ENCODE assay signal across 12 mouse cellular contexts in genomic region chr4:129511413-129512096, GRCm38 (mm10). TPM values are rescaled to one million over a fixed set of nuclear protein-coding genes. Genes with fewer than 3 reads are reported as not detected.
DNase-seq lines count a peak whose midpoint lies in the region; ATAC-seq lines count a peak whose summit lies in the region.
"Had no signal": no experiment of that assay in that cellular context is flagged by ENCODE, and none has a peak within 500 bp of the region (broad histone marks: within the 10 kb centered on the region; RNA-seq: fewer than 3 reads in every experiment).

No protein-coding gene starts in this region.

- H3K4me1 ChIP-seq in intestine, embryonic 16.5 days (ENCODE audit: control insufficient read depth, insufficient read depth, low read length), result peaks cover 16% of the 10 kb centered on the region
- peaks cover 35% of the 10 kb centered on the region for H3K4me1 ChIP-seq in intestine, embryonic 15.5 days (replicated peaks)
- H3K4me1 ChIP-seq in embryonic facial prominence, embryonic 12.5 days, result peaks cover 46% of the 10 kb centered on the region
- H3K4me1 ChIP-seq in hindbrain, embryonic 16.5 days (ENCODE audit: control insufficient read depth, insufficient read depth, low read depth, low read length), result peaks cover 23% of the 10 kb centered on the region
- peaks cover 71% of the 10 kb centered on the region for H3K4me1 ChIP-seq in neural tube, embryonic 13.5 days (replicated peaks)

- no peaks in the 10 kb centered on the region for H3K36me3 ChIP-seq in intestine, embryonic 16.5 days (ENCODE audit: control insufficient read depth, insufficient read depth, low read length)
- 0 out of 2 replicates have a peak, but pooled peaks cover 1% of the 10 kb centered on the region for H3K36me3 ChIP-seq in intestine, embryonic 15.5 days
- peaks cover 16% of the 10 kb centered on the region for H3K36me3 ChIP-seq in embryonic facial prominence, embryonic 12.5 days
- peaks cover 1% of the 10 kb centered on the region; the same call in 1 of the 2 replicates for H3K36me3 ChIP-seq in hindbrain, embryonic 16.5 days (ENCODE audit: control insufficient read depth, insufficient read depth, low read length)
- peaks cover 17% of the 10 kb centered on the region for H3K36me3 ChIP-seq in neural tube, embryonic 13.5 days

- H3K9ac ChIP-seq in intestine, embryonic 16.5 days (ENCODE audit: low read depth, low read length), result no peak overlapping the region
- H3K9ac ChIP-seq in intestine, embryonic 15.5 days, result no peak overlapping the region
- 0 out of 2 replicates have a peak overlapping the region, but pooled peaks have one; percentile 29 for H3K9ac ChIP-seq in embryonic facial prominence, embryonic 12.5 days
- H3K9ac ChIP-seq in hindbrain, embryonic 16.5 days (ENCODE audit: low read depth, low read length), result peak overlapping the region; percentile 2; the same call in 1 of the 2 replicates
- H3K9ac ChIP-seq in neural tube, embryonic 13.5 days, result peak overlapping the region; percentile 38

- H3K9me3 ChIP-seq in intestine, embryonic 16.5 days (ENCODE audit: control insufficient read depth, low read length), result no peaks in the 10 kb centered on the region
- no peaks in the 10 kb centered on the region for H3K9me3 ChIP-seq in intestine, embryonic 15.5 days
- H3K9me3 ChIP-seq in embryonic facial prominence, embryonic 12.5 days, result no peaks in the 10 kb centered on the region
- no peaks in the 10 kb centered on the region for H3K9me3 ChIP-seq in hindbrain, embryonic 16.5 days (ENCODE audit: control insufficient read depth, low read length)
- H3K9me3 ChIP-seq in neural tube, embryonic 13.5 days, result no peaks in the 10 kb centered on the region

- no peak overlapping the region for H3K4me2 ChIP-seq in intestine, embryonic 16.5 days (ENCODE audit: low read depth, low read length)
- no peak overlapping the region for H3K4me2 ChIP-seq in intestine, embryonic 15.5 days (replicated peaks)
- H3K4me2 ChIP-seq in embryonic facial prominence, embryonic 12.5 days (replicated peaks), result no peak overlapping the region
- H3K4me2 ChIP-seq in hindbrain, embryonic 16.5 days (ENCODE audit: low read length), result no peak overlapping the region
- H3K4me2 ChIP-seq in neural tube, embryonic 13.5 days, result peak overlapping the region; percentile 3; the same call in 1 of the 2 replicates

- no peak overlapping the region for H3K4me3 ChIP-seq in intestine, embryonic 16.5 days (ENCODE audit: low read length)
- no peak overlapping the region for H3K4me3 ChIP-seq in intestine, embryonic 15.5 days (replicated peaks)
- no peak overlapping the region for H3K4me3 ChIP-seq in embryonic facial prominence, embryonic 12.5 days
- H3K4me3 ChIP-seq in hindbrain, embryonic 16.5 days (ENCODE audit: low read length), result no peak overlapping the region
- H3K4me3 ChIP-seq in neural tube, embryonic 13.5 days, result no peak overlapping the region
- H3K4me3 ChIP-seq: erythroblast, embryonic 14.5 days had no signal

- no peaks in the 10 kb centered on the region for H3K27me3 ChIP-seq in intestine, embryonic 16.5 days (replicated peaks; ENCODE audit: control insufficient read depth, insufficient read depth, low read length)
- no peaks in the 10 kb centered on the region for H3K27me3 ChIP-seq in intestine, embryonic 15.5 days (replicated peaks)
- no peaks in the 10 kb centered on the region for H3K27me3 ChIP-seq in embryonic facial prominence, embryonic 12.5 days
- H3K27me3 ChIP-seq in hindbrain, embryonic 16.5 days (replicated peaks; ENCODE audit: control insufficient read depth, insufficient read depth, low read length), result no peaks in the 10 kb centered on the region
- H3K27me3 ChIP-seq in neural tube, embryonic 13.5 days, result no peaks in the 10 kb centered on the region

- DNase-seq in urinary bladder, postnatal 10 days (ENCODE audit: low spot score), result no peak

- H3K27ac ChIP-seq in intestine, embryonic 16.5 days (ENCODE audit: low read length), result 0 out of 2 replicates have a peak overlapping the region, but pooled peaks have one; percentile 8
- no peak overlapping the region for H3K27ac ChIP-seq in intestine, embryonic 15.5 days
- H3K27ac ChIP-seq in embryonic facial prominence, embryonic 12.5 days, result peak overlapping the region; percentile 58; the same call in 1 of the 2 replicates
- peak overlapping the region; percentile 60; the same call in 1 of the 2 replicates for H3K27ac ChIP-seq in hindbrain, embryonic 16.5 days (ENCODE audit: low read depth, low read length)
- H3K27ac ChIP-seq in neural tube, embryonic 13.5 days (replicated peaks), result peak overlapping the region; percentile 82

- no peak for ATAC-seq in intestine, embryonic 16.5 days
- no peak for ATAC-seq in intestine, embryonic 15.5 days
- ATAC-seq in embryonic facial prominence, embryonic 12.5 days (ENCODE audit: insufficient number of reproducible peaks, insufficient read depth, low FRiP score, low TSS enrichment), result no peak
- ATAC-seq in hindbrain, embryonic 16.5 days, result no peak
- ATAC-seq in neural tube, embryonic 13.5 days (ENCODE audit: low read depth), result no peak
- no peak for ATAC-seq in frontal cortex, adult (ENCODE audit: low TSS enrichment)
- no peak for ATAC-seq in erythroblast, adult 5-6 weeks (replicated peaks; ENCODE audit: low FRiP score, poor library complexity, severe bottlenecking)

- WGBS in intestine, embryonic 16.5 days, result 40% methylated on average over 6 of the region's 6 CpGs
- 57% methylated on average over 6 of the region's 6 CpGs for WGBS in intestine, embryonic 15.5 days
- WGBS in embryonic facial prominence, embryonic 12.5 days, result 18% methylated on average over 6 of the region's 6 CpGs
- WGBS in hindbrain, embryonic 16.5 days, result 16% methylated on average over 6 of the region's 6 CpGs
- 19% methylated on average over 6 of the region's 6 CpGs for WGBS in neural tube, embryonic 13.5 days

RNA-seq across cellular contexts. Expression of gene Marcksl1, which starts 1.8 kb away (rescaled TPM):
- polyA plus RNA-seq in intestine, embryonic 16.5 days (2015; fragmentation: Nextera tagmentation; extraction: Ambion mirVana), result 289 and 312 TPM in 2 replicates
- 432 and 487 TPM in 2 replicates for polyA plus RNA-seq in intestine, embryonic 15.5 days (2015; fragmentation: Nextera tagmentation; extraction: Ambion mirVana)
- 1,543 and 1,552 TPM in 2 replicates for polyA plus RNA-seq in embryonic facial prominence, embryonic 12.5 days (2016; fragmentation: Nextera tagmentation; extraction: Ambion mirVana)
- 1,546 and 1,575 TPM in 2 replicates for polyA plus RNA-seq in hindbrain, embryonic 16.5 days (2015; fragmentation: Nextera tagmentation; extraction: Ambion mirVana)
- 1,745 and 1,831 TPM in 2 replicates for polyA plus RNA-seq in neural tube, embryonic 13.5 days (2015; fragmentation: Nextera tagmentation; extraction: Ambion mirVana)
- total RNA-seq in erythroblast, adult 5-6 weeks (2015; ENCODE audit: low replicate concordance), result 12.5 and 23.4 TPM in 2 replicates
- total RNA-seq in erythroblast, adult 5-6 weeks (2017; ENCODE audit: low replicate concordance), result 7.4 and 13.1 TPM in 2 replicates

RNA-seq across cellular contexts. Expression of gene Fam229a, which starts 20.6 kb away (rescaled TPM):
- not detected in 2 replicates for polyA plus RNA-seq in intestine, embryonic 16.5 days (2015; fragmentation: Nextera tagmentation; extraction: Ambion mirVana)
- not detected in 2 replicates for polyA plus RNA-seq in intestine, embryonic 15.5 days (2015; fragmentation: Nextera tagmentation; extraction: Ambion mirVana)
- polyA plus RNA-seq in embryonic facial prominence, embryonic 12.5 days (2016; fragmentation: Nextera tagmentation; extraction: Ambion mirVana), result 0.32 TPM in 1 of 2 replicates, not detected in the other
- 0.81 and 1.4 TPM in 2 replicates for polyA plus RNA-seq in hindbrain, embryonic 16.5 days (2015; fragmentation: Nextera tagmentation; extraction: Ambion mirVana)
- not detected in 2 replicates for polyA plus RNA-seq in neural tube, embryonic 13.5 days (2015; fragmentation: Nextera tagmentation; extraction: Ambion mirVana)
- total RNA-seq in erythroblast, adult 5-6 weeks (2015; ENCODE audit: low replicate concordance), result 3.3 TPM in 1 of 2 replicates, not detected in the other
- 0.68 and 2.1 TPM in 2 replicates for total RNA-seq in erythroblast, adult 5-6 weeks (2017; ENCODE audit: low replicate concordance)
- polyA plus RNA-seq: kidney, embryonic 16.5 days; limb, embryonic 14.5 days; small intestine, adult 2 months had no signal

RNA-seq across cellular contexts. Expression of gene Tssk3, which starts 20.7 kb away (rescaled TPM):
- not detected in 2 replicates for polyA plus RNA-seq in intestine, embryonic 16.5 days (2015; fragmentation: Nextera tagmentation; extraction: Ambion mirVana)
- polyA plus RNA-seq in intestine, embryonic 15.5 days (2015; fragmentation: Nextera tagmentation; extraction: Ambion mirVana), result not detected in 2 replicates
- polyA plus RNA-seq in embryonic facial prominence, embryonic 12.5 days (2016; fragmentation: Nextera tagmentation; extraction: Ambion mirVana), result not detected in 2 replicates
- polyA plus RNA-seq in hindbrain, embryonic 16.5 days (2015; fragmentation: Nextera tagmentation; extraction: Ambion mirVana), result 0.72 and 0.79 TPM in 2 replicates
- polyA plus RNA-seq in neural tube, embryonic 13.5 days (2015; fragmentation: Nextera tagmentation; extraction: Ambion mirVana), result not detected in 2 replicates
- not detected in 2 replicates for total RNA-seq in erythroblast, adult 5-6 weeks (2015; ENCODE audit: low replicate concordance)
- not detected in 2 replicates for total RNA-seq in erythroblast, adult 5-6 weeks (2017; ENCODE audit: low replicate concordance)
- polyA plus RNA-seq: erythroblast, embryonic 14.5 days; kidney, embryonic 16.5 days; limb, embryonic 14.5 days; small intestine, adult 2 months had no signal

RNA-seq across cellular contexts. Expression of gene Hdac1, which starts 31.0 kb away (rescaled TPM):
- 196 and 207 TPM in 2 replicates for polyA plus RNA-seq in intestine, embryonic 16.5 days (2015; fragmentation: Nextera tagmentation; extraction: Ambion mirVana)
- 200 and 203 TPM in 2 replicates for polyA plus RNA-seq in intestine, embryonic 15.5 days (2015; fragmentation: Nextera tagmentation; extraction: Ambion mirVana)
- polyA plus RNA-seq in embryonic facial prominence, embryonic 12.5 days (2016; fragmentation: Nextera tagmentation; extraction: Ambion mirVana), result 246 and 251 TPM in 2 replicates
- polyA plus RNA-seq in hindbrain, embryonic 16.5 days (2015; fragmentation: Nextera tagmentation; extraction: Ambion mirVana), result 80.5 and 90.0 TPM in 2 replicates
- 116 and 120 TPM in 2 replicates for polyA plus RNA-seq in neural tube, embryonic 13.5 days (2015; fragmentation: Nextera tagmentation; extraction: Ambion mirVana)
- 41.1 and 45.8 TPM in 2 replicates for total RNA-seq in erythroblast, adult 5-6 weeks (2015; ENCODE audit: low replicate concordance)
- total RNA-seq in erythroblast, adult 5-6 weeks (2017; ENCODE audit: low replicate concordance), result 27.0 and 42.9 TPM in 2 replicates

RNA-seq across cellular contexts. Expression of gene Bsdc1, which starts 50.2 kb away (rescaled TPM):
- polyA plus RNA-seq in intestine, embryonic 16.5 days (2015; fragmentation: Nextera tagmentation; extraction: Ambion mirVana), result 24.5 and 24.7 TPM in 2 replicates
- 22.1 and 24.9 TPM in 2 replicates for polyA plus RNA-seq in intestine, embryonic 15.5 days (2015; fragmentation: Nextera tagmentation; extraction: Ambion mirVana)
- polyA plus RNA-seq in embryonic facial prominence, embryonic 12.5 days (2016; fragmentation: Nextera tagmentation; extraction: Ambion mirVana), result 28.5 and 29.2 TPM in 2 replicates
- 34.6 and 37.4 TPM in 2 replicates for polyA plus RNA-seq in hindbrain, embryonic 16.5 days (2015; fragmentation: Nextera tagmentation; extraction: Ambion mirVana)
- 34.8 and 38.1 TPM in 2 replicates for polyA plus RNA-seq in neural tube, embryonic 13.5 days (2015; fragmentation: Nextera tagmentation; extraction: Ambion mirVana)
- 720 and 842 TPM in 2 replicates for total RNA-seq in erythroblast, adult 5-6 weeks (2015; ENCODE audit: low replicate concordance)
- 1,074 and 1,469 TPM in 2 replicates for total RNA-seq in erythroblast, adult 5-6 weeks (2017; ENCODE audit: low replicate concordance)

Comparison
In these comparisons a context has a peak if more than half of its experiments do, and no peak if none do; other contexts are left out.
1. H3K9ac ChIP-seq: peak in embryonic facial prominence, embryonic 12.5 days (single experiment), hindbrain, embryonic 16.5 days (single experiment) and neural tube, embryonic 13.5 days (single experiment); none in intestine, embryonic 16.5 days (single experiment) and intestine, embryonic 15.5 days (single experiment).